Mouse (Mus musculus): ENCODE results near the gene Cbfb.
"Not testable (repeated sequence)": the region's sequence is repeated elsewhere in the genome, so short reads cannot be mapped to it uniquely, and the experiment has no call there.

GRCm38 (mm10) chr8:105232321-105232693 is 61.8 kb downstream of the Cbfb start:
- TF ChIP-seq ZNF384 (IDR thresholded peaks at IDR 0.05; ENCODE audit: low read depth, low read length); HCFC1 (IDR thresholded peaks at IDR 0.05; ENCODE audit: borderline replicate concordance, insufficient read depth, low read length); ZC3H11A (IDR thresholded peaks at IDR 0.05; ENCODE audit: borderline replicate concordance, low read depth, low read length); MAFK (IDR thresholded peaks at IDR 0.05; ENCODE audit: insufficient read depth, low read depth, low read length): not testable (repeated sequence)

Data from ES-E14 (cell line).